Comparison of ENCODE assay signal across 30 mouse cellular contexts in genomic region chr9:73118012-73118411, GRCm38 (mm10). TPM values are rescaled to one million over a fixed set of nuclear protein-coding genes. Genes with fewer than 3 reads are reported as not detected.
A peak's percentile ranks its signal among the peaks of the same experiment; 100 is the strongest.
DNase-seq lines count a peak whose midpoint lies in the region; ATAC-seq and TF ChIP-seq lines count a peak whose summit lies in the region.
"Had no signal": no experiment of that assay in that cellular context is flagged by ENCODE, and none has a peak within 500 bp of the region (broad histone marks: within the 10 kb centered on the region; RNA-seq: fewer than 3 reads in every experiment).

No protein-coding gene starts in this region.

- no peak for TF ChIP-seq EP300 in lung, postnatal 0 days (IDR thresholded peaks at IDR 0.05)
- no peak for TF ChIP-seq EP300 in ES-Bruce4 (IDR thresholded peaks at IDR 0.05; ENCODE audit: insufficient read depth, low read depth, low read length)

- H3K4me1 ChIP-seq in kidney, postnatal 0 days (replicated peaks; ENCODE audit: insufficient read depth, low read length), result 0 out of 2 replicates have a peak, but pooled peaks cover 4% of the 10 kb centered on the region
- H3K4me1 ChIP-seq in lung, postnatal 0 days (ENCODE audit: insufficient read depth, low read depth, low read length), result no peaks in the 10 kb centered on the region
- H3K4me1 ChIP-seq in lung, adult 2 months (ENCODE audit: control insufficient read depth, insufficient read depth, low read length), result no peaks in the 10 kb centered on the region
- H3K4me1 ChIP-seq in ES-Bruce4 (ENCODE audit: control insufficient read depth, insufficient read depth, low read length), result no peaks in the 10 kb centered on the region

- DNase-seq in kidney, postnatal 0 days (ENCODE audit: low spot score), result peak; percentile 16
- DNase-seq in kidney, postnatal 4 days, result no peak
- DNase-seq in lung, postnatal 0 days (ENCODE audit: low spot score), result no peak
- no peak for DNase-seq in lung, adult 2 months
- no peak for DNase-seq in brain, embryonic 14.5 days (ENCODE audit: low read depth)
- DNase-seq in adrenal gland, postnatal 36 days, result no peak
- no peak for DNase-seq in right cerebral cortex, postnatal 25 days
- DNase-seq: adrenal gland, postnatal 14 days; cerebellum, adult 9-11 months; gastrocnemius, postnatal 25 days; heart, adult 18-20 months; heart, postnatal 14 days; kidney, adult 8-10 months; kidney, postnatal 14 days; layer of hippocampus, adult 9-11 months; liver; thymus, postnatal 14 days had no signal

- no peak for TF ChIP-seq POLR2A in lung, adult 2 months (IDR thresholded peaks at IDR 0.05; ENCODE audit: borderline replicate concordance, extremely low read depth, low read depth, low read length)
- no peak for TF ChIP-seq POLR2A in ES-Bruce4 (IDR thresholded peaks at IDR 0.05; ENCODE audit: insufficient read depth, low read length)
- no peak for TF ChIP-seq POLR2A in brain, embryonic 14.5 days (IDR thresholded peaks at IDR 0.05; ENCODE audit: borderline replicate concordance, extremely low read depth, insufficient read depth, insufficient read length, poor library complexity, severe bottlenecking)

- no peaks in the 10 kb centered on the region for H3K27me3 ChIP-seq in kidney, postnatal 0 days (ENCODE audit: insufficient read depth, low read length)
- H3K27me3 ChIP-seq in lung, postnatal 0 days (replicated peaks; ENCODE audit: insufficient read depth, low read length), result no peaks in the 10 kb centered on the region
- H3K27me3 ChIP-seq in ES-Bruce4 (ENCODE audit: control insufficient read depth, insufficient read depth, low read length, poor library complexity, severe bottlenecking), result no peaks in the 10 kb centered on the region
- H3K27me3 ChIP-seq: embryonic facial prominence, embryonic 15.5 days; forebrain, embryonic 15.5 days; heart, embryonic 12.5 days; hindbrain, embryonic 13.5 days; lung, embryonic 15.5 days; midbrain, embryonic 12.5 days had no signal

- WGBS in kidney, postnatal 0 days, result 87% methylated on average over 4 of the region's 4 CpGs
- WGBS in lung, postnatal 0 days, result 82% methylated on average over 4 of the region's 4 CpGs
- 71% methylated on average over 4 of the region's 4 CpGs for WGBS in lung, adult 2 months

- no peak for ATAC-seq in kidney, postnatal 0 days (replicated peaks; ENCODE audit: low FRiP score, low read depth)
- no peak for ATAC-seq in lung, postnatal 0 days
- ATAC-seq: forebrain, embryonic 15.5 days; inflammation-experienced regulatory T-cells, adult 6 months had no signal

- TF ChIP-seq CTCF in kidney, postnatal 0 days (IDR thresholded peaks at IDR 0.05; ENCODE audit: low read depth), result peak; percentile 41; the same call in 1 of the 2 replicates
- TF ChIP-seq CTCF in lung, postnatal 0 days (IDR thresholded peaks at IDR 0.05), result peak; percentile 38
- no peak for TF ChIP-seq CTCF in lung, adult 2 months (IDR thresholded peaks at IDR 0.05; ENCODE audit: insufficient read depth, low read length)
- no peak for TF ChIP-seq CTCF in ES-Bruce4 (IDR thresholded peaks at IDR 0.05; ENCODE audit: low read depth, low read length)
- TF ChIP-seq CTCF in brain, embryonic 14.5 days (IDR thresholded peaks at IDR 0.05; ENCODE audit: borderline replicate concordance, extremely low read depth, insufficient read depth, insufficient read length), result peak; percentile 31; the same call in 1 of the 2 replicates

- no peak overlapping the region for H3K4me2 ChIP-seq in kidney, postnatal 0 days (ENCODE audit: low read length)
- H3K4me2 ChIP-seq in lung, postnatal 0 days (replicated peaks; ENCODE audit: low read depth, low read length), result no peak overlapping the region
- H3K4me2 ChIP-seq: embryonic facial prominence, embryonic 15.5 days; forebrain, embryonic 15.5 days; heart, embryonic 12.5 days; hindbrain, embryonic 13.5 days; lung, embryonic 15.5 days; midbrain, embryonic 12.5 days had no signal

- no peak overlapping the region for H3K4me3 ChIP-seq in kidney, postnatal 0 days (replicated peaks; ENCODE audit: low read depth, low read length)
- H3K4me3 ChIP-seq in lung, postnatal 0 days (ENCODE audit: low read depth, low read length), result no peak overlapping the region
- no peak overlapping the region for H3K4me3 ChIP-seq in lung, adult 2 months (replicated peaks; ENCODE audit: extremely low read depth, low read depth, low read length)
- no peak overlapping the region for H3K4me3 ChIP-seq in ES-Bruce4 (ENCODE audit: low read depth, low read length)
- H3K4me3 ChIP-seq: embryonic facial prominence, embryonic 15.5 days; forebrain, embryonic 15.5 days; heart, embryonic 12.5 days; hindbrain, embryonic 13.5 days; limb, embryonic 10.5 days; lung, embryonic 15.5 days; midbrain, embryonic 12.5 days had no signal

- no peaks in the 10 kb centered on the region for H3K9me3 ChIP-seq in kidney, postnatal 0 days (replicated peaks; ENCODE audit: low read length)
- H3K9me3 ChIP-seq in lung, postnatal 0 days (ENCODE audit: low read length), result no peaks in the 10 kb centered on the region
- H3K9me3 ChIP-seq in ES-Bruce4 (replicated peaks; ENCODE audit: control insufficient read depth, insufficient read depth, low read length, poor library complexity, severe bottlenecking), result no peaks in the 10 kb centered on the region
- H3K9me3 ChIP-seq: embryonic facial prominence, embryonic 15.5 days; forebrain, embryonic 15.5 days; heart, embryonic 12.5 days; hindbrain, embryonic 13.5 days; limb, embryonic 10.5 days; lung, embryonic 15.5 days; midbrain, embryonic 12.5 days had no signal

- peaks cover 39% of the 10 kb centered on the region for H3K36me3 ChIP-seq in kidney, postnatal 0 days (ENCODE audit: insufficient read depth, low read length)
- peaks cover 25% of the 10 kb centered on the region for H3K36me3 ChIP-seq in lung, postnatal 0 days (ENCODE audit: insufficient read depth, low read length)
- peaks cover 54% of the 10 kb centered on the region for H3K36me3 ChIP-seq in ES-Bruce4 (ENCODE audit: control insufficient read depth, insufficient read depth, low read length, poor library complexity, severe bottlenecking)

- no peak overlapping the region for H3K27ac ChIP-seq in kidney, postnatal 0 days
- H3K27ac ChIP-seq in lung, postnatal 0 days (ENCODE audit: low read length), result no peak overlapping the region
- H3K27ac ChIP-seq in ES-Bruce4 (ENCODE audit: insufficient read depth, low read length), result peak overlapping the region; percentile 46; the same call in 1 of the 2 replicates
- H3K27ac ChIP-seq: embryonic facial prominence, embryonic 15.5 days; forebrain, embryonic 15.5 days; hindbrain, embryonic 13.5 days; limb, embryonic 10.5 days; lung, embryonic 15.5 days; macrophage; midbrain, embryonic 12.5 days had no signal

- H3K9ac ChIP-seq in kidney, postnatal 0 days (ENCODE audit: low read depth, low read length), result no peak overlapping the region
- H3K9ac ChIP-seq in lung, postnatal 0 days (replicated peaks; ENCODE audit: low read depth), result no peak overlapping the region
- no peak overlapping the region for H3K9ac ChIP-seq in ES-Bruce4 (ENCODE audit: low read depth, poor library complexity, severe bottlenecking)
- H3K9ac ChIP-seq: embryonic facial prominence, embryonic 15.5 days; forebrain, embryonic 15.5 days; heart, embryonic 12.5 days; hindbrain, embryonic 13.5 days; lung, embryonic 15.5 days; midbrain, embryonic 12.5 days had no signal

RNA-seq across cellular contexts. Expression of gene Rsl24d1, which starts 4.8 kb away (rescaled TPM):
- polyA plus RNA-seq in kidney, postnatal 0 days (2015; fragmentation: Nextera tagmentation; extraction: Ambion mirVana), result 103 and 105 TPM in 2 replicates
- polyA plus RNA-seq in lung, postnatal 0 days (2015; fragmentation: Nextera tagmentation; extraction: Ambion mirVana), result 58.8 and 59.8 TPM in 2 replicates
- polyA plus RNA-seq in lung, adult 2 months (2012; rRNA removed), result 9.3 and 18.8 TPM in 2 replicates
- polyA plus RNA-seq in ES-Bruce4 (2011; ENCODE audit: insufficient read depth, insufficient read length, low read depth, missing spikeins), result 144 and 146 TPM in 2 replicates
- 64.6 and 72.0 TPM in 2 replicates for polyA plus RNA-seq in brain, embryonic 14.5 days (2012; rRNA removed)
- total RNA-seq in adrenal gland, postnatal 36 days (2021), result 10 to 100 TPM; 63.9 to 73.6 TPM

RNA-seq across cellular contexts. Expression of gene Gm20509, which starts 15.7 kb away (rescaled TPM):
- not detected in 2 replicates for polyA plus RNA-seq in kidney, postnatal 0 days (2015; fragmentation: Nextera tagmentation; extraction: Ambion mirVana)
- polyA plus RNA-seq in lung, postnatal 0 days (2015; fragmentation: Nextera tagmentation; extraction: Ambion mirVana), result not detected in 2 replicates
- not detected in 2 replicates for polyA plus RNA-seq in lung, adult 2 months (2012; rRNA removed)
- not detected in 2 replicates for polyA plus RNA-seq in ES-Bruce4 (2011; ENCODE audit: insufficient read depth, insufficient read length, low read depth, missing spikeins)
- 0.10 TPM in 1 of 2 replicates, not detected in the other for polyA plus RNA-seq in brain, embryonic 14.5 days (2012; rRNA removed)
- total RNA-seq in adrenal gland, postnatal 36 days (2021), result under 1 TPM in 1 of 2 experiments, not detected in 1; 0.40 TPM
- total RNA-seq: adrenal gland, postnatal 14 days; common myeloid progenitor, adult 5-6 weeks; gastrocnemius, postnatal 25 days; heart, adult 18-20 months; heart, postnatal 14 days; neutrophil, adult 5-6 weeks had no signal
- polyA plus RNA-seq: embryonic facial prominence, embryonic 15.5 days; forebrain, embryonic 15.5 days; heart, embryonic 12.5 days; hindbrain, embryonic 13.5 days; inflammation-experienced regulatory T-cells, adult 6 months; limb, embryonic 10.5 days; lung, embryonic 15.5 days; macrophage; midbrain, embryonic 12.5 days had no signal

RNA-seq across cellular contexts. Expression of gene Khdc3, which starts 16.4 kb away (rescaled TPM):
- 0.15 and 0.29 TPM in 2 replicates for polyA plus RNA-seq in kidney, postnatal 0 days (2015; fragmentation: Nextera tagmentation; extraction: Ambion mirVana)
- 0.12 and 0.14 TPM in 2 replicates for polyA plus RNA-seq in lung, postnatal 0 days (2015; fragmentation: Nextera tagmentation; extraction: Ambion mirVana)
- 0.25 and 0.31 TPM in 2 replicates for polyA plus RNA-seq in lung, adult 2 months (2012; rRNA removed)
- polyA plus RNA-seq in ES-Bruce4 (2011; ENCODE audit: insufficient read depth, insufficient read length, low read depth, missing spikeins), result 2.3 and 4.0 TPM in 2 replicates
- 0.09 TPM in 1 of 2 replicates, not detected in the other for polyA plus RNA-seq in brain, embryonic 14.5 days (2012; rRNA removed)
- under 1 TPM; 0.30 to 0.43 TPM for total RNA-seq in adrenal gland, postnatal 36 days (2021)
- total RNA-seq: common myeloid progenitor, adult 5-6 weeks; gastrocnemius, postnatal 25 days; monocyte, adult 5-6 weeks had no signal
- polyA plus RNA-seq: embryonic facial prominence, embryonic 15.5 days; forebrain, embryonic 15.5 days; heart, embryonic 12.5 days; hindbrain, embryonic 13.5 days; limb, embryonic 10.5 days; lung, embryonic 15.5 days; macrophage; midbrain, embryonic 12.5 days had no signal

Comparison
In these comparisons a context has a peak if more than half of its experiments do, and no peak if none do; other contexts are left out.
1. CTCF ChIP-seq: peak in kidney, postnatal 0 days (single experiment), lung, postnatal 0 days (single experiment) and brain, embryonic 14.5 days (single experiment); none in lung, adult 2 months (single experiment) and ES-Bruce4 (single experiment).